Mouse (Mus musculus) thymus, postnatal 36 days (tissue): ENCODE measurements around the gene Lamb2.

Source experiments
- DNase-seq, 2 experiments: peaks; one replicate each; pipeline ENCODE4 v3.0.0; 2022; ENCODE audit warnings: mixed read lengths in 2 of 2

Gene Lamb2

DNA sequence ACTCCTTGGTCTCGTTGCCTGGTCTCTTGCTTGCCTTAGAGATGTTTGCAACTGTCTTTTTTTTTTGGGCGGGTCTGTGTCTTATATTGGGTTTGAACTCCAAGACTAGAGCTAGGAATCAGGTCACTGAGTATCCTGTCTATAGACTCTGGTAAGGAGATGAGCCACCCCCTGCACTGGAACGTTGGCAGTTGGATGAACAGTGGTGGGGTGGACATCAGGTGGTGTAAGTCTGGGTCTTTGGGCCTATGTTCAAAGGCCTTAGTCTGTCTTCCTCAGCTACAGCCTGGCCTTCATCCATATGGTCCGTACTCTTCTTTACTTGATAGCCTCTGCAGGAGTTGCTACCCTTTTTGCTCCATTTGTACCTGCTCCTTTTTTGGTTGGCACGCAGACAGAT lies 17.9 kb upstream of the Lamb2 start:
- no peak for DNase-seq

DNA sequence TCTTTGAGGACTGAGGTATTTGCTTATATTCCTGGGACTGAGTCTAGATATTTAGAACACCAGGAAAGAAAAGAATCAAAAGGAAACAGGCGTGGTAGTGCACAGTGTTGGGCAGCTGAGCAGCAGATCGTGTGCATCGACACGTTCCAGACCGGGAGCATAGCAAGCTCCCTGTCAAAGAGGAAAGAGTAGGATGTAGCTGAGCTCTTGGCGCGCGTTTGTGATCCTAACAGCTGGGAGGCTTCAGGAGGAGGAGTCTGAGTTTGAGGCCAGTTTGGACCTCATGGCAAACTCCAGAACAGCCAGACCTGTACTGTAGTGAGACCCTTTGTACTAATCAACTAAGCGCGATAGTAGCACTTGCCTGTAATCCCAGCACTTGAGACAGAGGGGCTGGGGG lies 17.3 kb upstream of the Lamb2 start:
- no peak for DNase-seq

DNA sequence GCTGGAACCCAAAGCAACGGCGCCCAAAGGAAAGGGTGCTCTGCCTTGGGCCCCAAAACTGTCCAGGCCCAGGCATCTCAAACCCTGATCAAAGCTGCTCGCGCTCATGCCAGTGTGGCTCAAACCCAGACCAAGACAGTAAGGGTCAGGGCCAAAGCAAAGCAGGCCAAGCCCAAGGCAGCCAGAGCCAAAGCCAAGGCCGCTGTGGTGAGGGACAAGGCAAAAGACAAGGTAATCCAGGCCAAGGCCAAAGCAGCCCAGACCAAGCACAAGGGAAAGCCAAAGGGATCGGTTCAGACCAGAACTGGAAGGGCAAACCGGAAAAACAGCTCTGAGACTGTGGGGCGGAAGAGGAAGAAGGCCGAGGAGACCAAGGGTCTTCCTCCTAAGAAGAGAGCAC lies 15.8 kb upstream of the Lamb2 start:
- DNase-seq = no peak

DNA sequence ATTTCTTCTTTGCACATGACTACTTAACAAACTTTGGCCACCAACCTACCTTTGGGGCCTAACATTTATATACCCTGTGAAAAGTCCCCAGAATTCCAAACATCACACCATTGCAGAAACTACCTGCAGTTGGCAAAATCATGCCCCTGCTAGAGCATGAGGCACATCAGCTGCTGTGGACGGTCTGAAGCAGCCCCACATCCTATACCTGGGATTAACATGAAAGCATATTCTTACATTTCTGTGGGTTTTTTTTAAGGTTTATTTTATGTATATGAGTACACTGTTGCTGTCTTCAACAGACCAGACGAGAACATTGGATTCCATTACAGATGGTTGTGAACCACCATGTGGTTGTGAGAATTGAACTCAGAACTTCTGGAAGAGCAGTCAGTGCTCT lies 13.3 kb upstream of the Lamb2 start:
- DNase-seq = no peak

DNA sequence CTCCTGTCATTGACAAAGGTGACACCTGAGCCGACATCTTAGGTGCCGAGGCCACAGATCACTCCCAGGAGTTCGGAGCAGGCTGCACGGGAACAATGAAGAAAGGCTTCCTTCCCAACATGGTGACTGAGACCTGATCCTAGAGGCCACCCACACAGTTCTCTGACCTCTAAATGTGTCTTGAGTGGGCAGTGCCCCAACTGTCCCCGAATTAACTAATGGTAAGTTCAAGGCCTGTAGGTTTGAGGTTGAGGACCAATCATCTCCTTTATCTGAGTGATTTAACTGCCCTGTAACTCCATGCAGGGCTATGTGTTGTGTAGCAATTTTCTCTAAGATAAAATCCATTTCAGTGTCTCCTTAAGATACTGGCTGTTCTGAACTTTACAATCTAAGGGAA lies 10.1 kb upstream of the Lamb2 start:
- DNase-seq = no peak

DNA sequence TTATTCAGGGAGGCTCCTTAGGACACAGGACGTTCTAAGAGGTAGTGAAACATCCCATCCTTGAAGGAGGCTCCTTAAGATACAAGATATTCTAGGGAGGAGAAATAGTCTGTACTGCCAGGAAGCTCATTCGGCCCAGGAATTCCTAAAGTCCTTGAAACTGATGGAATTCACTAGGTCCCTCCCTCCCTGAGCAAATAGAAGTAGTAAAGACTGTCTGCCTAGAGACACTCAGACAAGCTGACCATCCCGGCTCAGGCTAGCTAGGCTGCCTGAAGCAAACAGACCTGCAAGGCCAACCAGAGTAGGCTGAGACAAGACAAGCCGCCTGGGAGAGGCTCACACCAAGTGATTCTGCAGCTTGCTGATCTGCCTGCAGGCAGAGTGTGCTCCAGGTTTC lies 9.7 kb upstream of the Lamb2 start:
- DNase-seq = no peak

DNA sequence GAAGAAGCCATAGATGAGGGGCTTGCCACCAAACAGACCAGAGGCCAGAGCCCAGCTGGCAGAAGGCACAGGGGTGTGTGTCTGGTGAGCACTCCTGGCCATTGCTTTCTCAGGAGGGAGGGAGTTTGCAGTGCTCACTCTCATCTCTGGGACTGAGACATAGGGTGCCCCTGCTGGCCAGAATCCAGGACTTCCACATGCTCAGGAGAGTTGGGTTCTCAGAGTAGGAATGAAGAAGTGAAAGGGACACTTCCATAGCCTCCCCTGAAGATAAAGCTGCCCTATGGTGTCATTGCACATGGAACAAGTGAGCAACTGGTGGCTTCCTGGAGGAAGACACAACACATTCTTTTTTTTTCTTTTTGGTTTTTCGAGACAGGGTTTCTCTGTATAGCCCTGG lies 5.0 kb upstream of the Lamb2 start:
- DNase-seq = peak in 1 of 2 experiments; percentile 7

DNA sequence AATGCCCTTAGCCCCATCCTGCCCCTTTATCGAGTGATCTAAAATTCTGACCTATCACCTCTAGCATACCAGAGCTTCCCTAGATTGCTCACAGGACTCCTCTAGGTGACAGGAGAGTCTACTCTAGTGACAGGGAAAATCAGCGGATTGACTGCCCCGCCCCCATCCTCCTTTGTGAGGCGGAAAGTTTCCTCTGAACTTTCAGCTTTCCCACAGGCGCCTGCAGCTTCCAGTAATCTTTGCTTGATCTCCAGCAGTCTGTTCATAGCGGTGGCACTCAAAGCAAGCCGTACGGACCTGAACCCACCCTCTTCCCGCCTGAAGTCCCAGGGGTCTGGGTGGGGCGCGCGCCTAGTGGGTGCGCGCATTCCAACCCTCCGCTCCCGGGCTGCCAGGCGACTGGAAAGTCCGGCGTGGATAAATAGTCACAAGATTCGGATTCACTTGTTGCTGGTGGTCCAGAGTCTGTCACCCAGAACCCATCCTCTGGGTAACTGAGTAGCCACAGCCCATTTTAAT lies 839 bp upstream of the Lamb2 start:
- no peak for DNase-seq

DNA sequence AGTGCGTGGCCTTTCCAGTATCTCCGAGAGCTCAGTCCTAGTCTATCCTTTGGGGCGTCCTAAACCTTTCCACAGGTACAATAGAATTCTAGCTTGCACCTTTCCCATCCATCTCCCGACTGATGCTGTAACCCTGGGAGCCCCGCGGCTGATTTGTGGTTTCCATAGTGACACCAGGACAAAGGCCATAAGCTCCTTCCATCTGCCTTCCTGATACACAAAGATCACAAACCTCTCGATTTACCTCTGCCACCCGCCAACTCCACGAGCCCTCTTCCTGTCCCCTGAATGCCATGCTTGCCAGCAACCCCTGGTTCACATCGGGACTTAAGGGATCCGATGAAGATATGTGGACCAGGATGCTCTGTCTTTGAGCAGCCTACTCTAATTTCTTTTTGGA lies 295 bp upstream of the Lamb2 start:
- DNase-seq = no peak

DNA sequence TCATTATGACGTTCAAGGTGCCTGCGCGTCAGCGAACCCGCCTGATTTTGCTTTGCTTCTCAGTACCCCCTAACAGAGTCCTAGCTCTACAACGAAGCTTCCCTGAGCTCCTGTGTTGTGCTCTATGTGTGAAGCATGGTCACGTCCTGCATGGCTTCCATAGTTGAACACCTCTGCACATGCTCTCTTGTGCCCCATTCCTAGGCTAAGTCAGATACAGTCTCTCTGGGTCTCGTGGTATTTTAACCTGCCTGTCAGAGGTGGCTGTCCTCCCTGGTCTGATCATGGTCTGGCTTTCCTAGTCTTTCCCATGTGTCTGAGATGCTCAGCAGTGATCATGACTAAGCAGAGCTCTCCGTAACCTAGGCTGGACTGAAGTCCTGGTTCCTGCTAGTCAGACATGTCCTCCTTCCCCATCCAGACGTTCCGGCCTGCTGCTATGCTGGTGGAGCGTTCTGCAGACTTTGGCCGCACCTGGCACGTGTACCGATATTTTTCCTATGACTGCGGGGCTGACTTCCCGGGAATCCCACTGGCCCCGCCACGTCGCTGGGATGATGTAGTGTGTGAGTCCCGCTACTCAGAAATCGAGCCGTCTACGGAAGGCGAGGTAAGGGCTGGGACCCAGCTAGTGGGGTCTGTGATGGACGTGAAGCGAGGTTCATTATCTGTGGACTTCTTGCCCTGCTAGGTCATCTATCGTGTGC lies 1.4 kb downstream of the Lamb2 start:
- DNase-seq = no peak

DNA sequence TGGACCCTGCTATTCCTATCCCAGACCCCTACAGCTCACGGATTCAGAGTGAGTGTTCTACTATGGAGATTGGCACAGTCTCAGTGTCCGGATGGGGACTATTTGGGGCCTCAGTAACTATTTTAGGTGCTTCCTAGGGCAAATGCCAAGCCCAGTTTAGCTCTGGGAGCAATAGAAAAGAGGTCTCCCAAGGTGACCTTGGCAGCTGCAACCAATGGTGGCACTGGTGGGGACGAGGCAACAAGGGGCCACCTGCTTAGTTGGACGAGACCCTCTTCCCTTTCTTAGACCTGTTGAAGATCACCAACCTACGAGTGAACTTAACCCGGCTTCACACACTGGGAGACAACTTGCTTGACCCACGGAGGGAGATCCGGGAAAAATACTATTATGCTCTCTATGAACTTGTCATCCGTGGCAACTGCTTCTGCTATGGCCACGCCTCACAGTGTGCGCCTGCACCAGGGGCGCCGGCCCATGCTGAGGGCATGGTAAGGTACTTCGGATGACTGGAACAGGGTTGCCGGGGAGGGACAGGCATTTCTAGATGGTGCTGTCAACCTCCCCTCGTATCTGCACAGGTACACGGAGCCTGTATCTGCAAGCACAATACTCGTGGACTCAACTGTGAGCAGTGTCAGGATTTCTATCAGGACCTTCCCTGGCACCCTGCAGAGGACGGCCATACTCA lies 2.1 kb downstream of the Lamb2 start:
- DNase-seq = no peak

DNA sequence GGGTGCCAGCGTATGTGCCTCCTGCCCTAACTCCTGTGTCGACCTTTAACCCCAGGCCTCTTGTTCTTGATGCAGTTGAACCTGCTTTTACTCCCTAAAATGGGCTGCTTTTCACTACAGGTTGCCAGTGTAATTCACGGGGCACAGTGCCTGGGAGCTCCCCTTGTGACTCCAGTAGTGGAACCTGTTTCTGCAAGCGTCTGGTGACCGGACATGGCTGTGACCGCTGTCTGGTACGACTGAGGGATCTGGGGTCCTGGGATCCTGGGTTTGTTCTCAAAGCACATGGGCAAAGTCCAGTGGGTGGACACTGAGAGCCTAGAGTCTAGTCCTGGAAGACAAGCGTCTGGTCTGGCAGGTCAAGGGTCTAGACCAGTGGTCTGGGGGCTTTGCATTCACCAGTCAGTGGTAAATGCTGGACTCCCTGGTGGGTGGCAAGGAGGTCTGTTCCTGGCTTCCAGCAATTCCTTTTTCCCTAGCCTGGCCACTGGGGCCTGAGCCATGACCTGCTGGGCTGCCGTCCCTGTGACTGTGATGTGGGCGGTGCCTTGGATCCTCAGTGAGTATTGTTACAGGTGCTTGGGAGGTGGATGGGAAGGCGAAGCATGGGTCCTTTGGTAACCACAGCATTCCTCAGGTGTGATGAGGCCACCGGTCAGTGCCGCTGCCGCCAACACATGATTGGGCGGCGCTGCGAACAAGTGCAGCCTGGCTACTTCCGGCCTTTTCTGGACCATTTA lies 3.7 kb downstream of the Lamb2 start:
- no peak for DNase-seq

DNA sequence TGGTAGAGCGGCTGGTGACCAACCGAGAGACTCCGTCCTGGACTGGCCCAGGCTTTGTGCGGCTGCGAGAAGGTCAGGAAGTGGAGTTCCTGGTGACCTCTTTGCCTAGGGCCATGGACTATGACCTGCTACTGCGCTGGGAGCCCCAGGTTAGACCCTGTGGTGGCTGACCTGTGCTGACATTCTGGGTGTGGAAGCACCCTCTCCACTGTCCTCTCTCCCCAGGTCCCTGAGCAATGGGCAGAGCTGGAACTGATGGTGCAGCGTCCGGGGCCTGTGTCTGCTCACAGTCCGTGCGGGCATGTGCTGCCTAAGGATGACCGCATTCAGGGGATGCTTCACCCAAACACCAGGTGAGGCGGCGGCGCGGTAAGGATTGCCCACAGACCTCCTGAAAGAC lies 4.5 kb downstream of the Lamb2 start:
- no peak for DNase-seq

DNA sequence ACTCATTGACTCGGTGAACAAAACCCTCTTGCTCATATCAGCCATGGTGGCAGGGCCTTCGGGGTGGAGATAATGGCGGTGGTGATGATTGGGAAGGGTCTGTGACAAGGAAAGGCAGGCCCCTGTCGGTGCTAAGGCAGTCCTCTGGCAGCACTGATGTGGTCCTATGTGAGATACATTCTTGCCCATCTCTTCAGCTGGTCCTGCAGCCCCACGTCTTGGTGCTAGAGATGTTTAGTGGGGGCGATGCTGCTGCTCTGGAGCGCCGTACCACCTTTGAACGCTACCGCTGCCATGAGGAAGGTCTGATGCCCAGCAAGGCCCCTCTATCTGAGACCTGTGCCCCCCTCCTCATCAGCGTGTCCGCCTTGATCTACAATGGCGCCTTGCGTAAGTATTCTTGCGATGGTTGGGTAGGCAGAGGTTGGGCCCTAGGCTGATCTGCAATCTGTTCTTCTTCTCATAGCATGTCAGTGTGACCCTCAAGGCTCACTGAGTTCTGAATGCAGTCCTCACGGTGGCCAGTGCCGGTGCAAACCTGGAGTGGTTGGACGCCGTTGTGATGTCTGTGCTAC lies 5.9 kb downstream of the Lamb2 start:
- DNase-seq = no peak

DNA sequence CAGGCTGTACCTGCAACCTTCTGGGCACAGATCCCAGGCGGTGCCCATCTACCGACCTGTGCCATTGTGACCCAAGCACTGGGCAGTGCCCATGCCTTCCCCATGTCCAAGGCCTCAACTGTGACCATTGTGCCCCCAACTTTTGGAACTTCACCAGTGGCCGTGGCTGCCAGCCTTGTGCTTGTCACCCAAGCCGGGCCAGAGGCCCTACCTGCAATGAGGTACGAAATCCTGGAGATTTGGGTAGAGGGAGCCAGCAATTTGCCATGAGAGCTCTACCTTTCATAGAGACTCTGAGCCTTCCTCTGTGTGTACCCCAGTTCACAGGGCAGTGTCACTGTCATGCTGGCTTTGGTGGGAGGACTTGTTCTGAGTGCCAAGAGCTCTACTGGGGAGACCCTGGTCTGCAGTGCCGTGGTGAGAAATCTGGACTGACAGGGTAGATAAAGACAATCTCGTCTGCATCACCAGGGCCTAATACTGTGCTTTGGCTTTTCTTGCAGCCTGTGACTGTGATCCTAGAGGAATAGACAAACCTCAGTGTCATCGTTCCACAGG lies 7.5 kb downstream of the Lamb2 start:
- DNase-seq = peak in 1 of 2 experiments; percentile 5

DNA sequence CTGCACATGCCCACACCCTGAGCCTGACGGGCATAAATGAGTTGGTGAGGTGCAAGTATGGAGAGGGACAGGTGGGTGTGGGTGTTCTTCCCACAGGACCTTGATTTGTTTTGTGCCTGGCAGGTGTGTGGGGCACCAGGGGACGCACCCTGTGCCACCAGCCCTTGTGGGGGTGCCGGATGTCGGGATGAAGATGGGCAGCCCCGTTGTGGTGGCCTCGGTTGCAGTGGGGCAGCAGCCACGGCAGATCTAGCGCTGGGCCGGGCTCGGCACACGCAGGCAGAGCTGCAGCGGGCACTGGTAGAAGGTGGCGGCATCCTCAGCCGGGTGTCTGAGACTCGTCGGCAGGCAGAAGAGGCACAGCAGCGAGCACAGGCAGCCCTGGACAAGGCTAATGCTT lies 8.9 kb downstream of the Lamb2 start:
- DNase-seq = peak in 1 of 2 experiments; percentile 14

DNA sequence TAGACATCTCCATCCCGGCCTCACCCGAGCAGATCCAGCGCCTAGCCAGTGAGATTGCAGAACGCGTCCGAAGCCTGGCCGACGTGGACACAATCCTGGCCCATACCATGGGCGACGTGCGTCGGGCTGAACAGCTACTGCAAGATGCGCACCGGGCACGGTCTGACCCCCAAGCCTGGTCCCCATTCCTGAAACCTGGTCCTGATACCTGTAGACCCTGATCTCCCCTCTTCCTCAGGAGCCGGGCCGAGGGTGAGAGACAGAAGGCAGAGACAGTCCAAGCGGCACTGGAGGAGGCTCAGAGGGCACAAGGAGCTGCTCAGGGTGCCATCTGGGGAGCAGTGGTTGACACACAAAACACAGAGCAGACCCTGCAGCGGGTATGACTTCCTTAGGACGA lies 9.7 kb downstream of the Lamb2 start:
- DNase-seq = peak in 1 of 2 experiments; percentile 17

DNA sequence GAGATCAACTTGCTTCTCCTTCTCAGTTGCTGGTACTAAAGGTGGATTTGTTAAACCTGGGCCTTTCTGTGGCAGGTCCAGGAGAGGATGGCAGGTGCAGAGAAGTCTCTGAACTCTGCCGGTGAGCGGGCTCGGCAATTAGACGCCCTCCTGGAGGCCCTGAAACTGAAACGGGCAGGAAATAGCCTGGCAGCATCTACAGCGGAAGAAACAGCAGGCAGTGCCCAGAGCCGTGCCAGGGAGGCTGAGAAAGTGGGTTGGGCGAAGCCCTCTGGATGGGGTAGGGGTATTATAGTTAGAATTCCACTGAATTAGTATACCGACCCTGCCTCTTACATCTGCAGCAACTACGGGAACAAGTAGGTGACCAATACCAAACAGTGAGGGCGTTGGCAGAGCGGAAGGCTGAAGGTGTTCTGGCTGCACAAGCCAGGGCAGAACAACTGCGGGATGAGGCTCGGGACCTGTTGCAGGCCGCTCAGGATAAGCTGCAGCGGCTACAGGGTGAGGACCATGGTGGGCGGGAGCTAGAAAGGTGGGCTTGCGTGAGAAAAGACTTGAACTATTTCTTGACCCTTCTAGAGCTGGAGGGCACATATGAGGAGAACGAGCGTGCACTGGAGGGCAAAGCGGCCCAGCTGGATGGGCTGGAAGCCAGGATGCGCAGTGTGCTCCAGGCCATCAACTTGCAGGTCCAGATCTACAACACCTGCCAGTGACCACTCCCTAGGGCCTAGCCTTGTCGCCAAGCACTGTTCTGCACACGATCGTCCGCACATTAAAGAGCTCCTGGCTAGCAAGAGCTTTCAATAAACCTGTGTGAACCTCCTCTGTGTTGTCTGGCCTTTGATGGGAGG lies 10.4 kb downstream of the Lamb2 start:
- peak; percentile 37 to 54 for DNase-seq

DNA sequence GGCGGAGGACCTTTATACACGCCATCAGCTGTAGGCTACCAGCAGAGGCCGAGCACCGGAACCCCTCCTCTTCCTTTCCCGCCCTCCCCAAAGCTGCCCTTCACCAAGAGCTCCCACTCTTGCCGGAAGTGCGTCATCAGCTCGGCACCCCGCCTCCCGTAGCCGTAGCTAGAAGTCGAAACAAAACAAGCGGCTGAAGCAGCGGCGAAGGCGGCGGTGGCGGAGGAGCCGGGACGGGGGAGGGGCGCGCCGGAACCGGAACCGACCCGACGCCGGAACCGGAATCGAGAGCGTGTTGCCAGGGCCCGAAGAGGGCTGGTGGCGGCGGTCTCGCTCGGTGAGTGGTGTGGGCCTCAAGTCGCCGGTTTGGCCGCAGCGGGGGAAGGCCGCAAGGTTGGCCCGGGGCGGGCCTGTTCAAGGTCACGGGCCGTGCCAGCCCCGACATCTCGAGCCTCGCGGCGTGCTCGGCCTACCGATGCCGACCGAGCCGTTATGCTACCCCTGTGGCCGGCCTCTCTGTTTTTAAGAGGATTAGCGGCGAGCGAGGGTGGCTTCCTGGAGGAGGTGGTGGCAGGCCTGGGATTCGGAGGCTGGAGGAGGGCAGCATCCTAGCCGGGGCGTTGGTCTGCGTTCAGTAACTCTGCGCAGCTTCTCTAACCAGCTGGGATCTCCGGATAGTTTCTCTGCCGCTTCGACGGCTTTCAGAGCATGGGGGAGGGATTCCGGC lies 11.2 kb downstream of the Lamb2 start, which contains the start of gene Usp19:
TSS of gene Usp19 (plus strand) at position 44 of the 727 bp plus-strand sequence.
- DNase-seq = peak; percentile 92 to 96

DNA sequence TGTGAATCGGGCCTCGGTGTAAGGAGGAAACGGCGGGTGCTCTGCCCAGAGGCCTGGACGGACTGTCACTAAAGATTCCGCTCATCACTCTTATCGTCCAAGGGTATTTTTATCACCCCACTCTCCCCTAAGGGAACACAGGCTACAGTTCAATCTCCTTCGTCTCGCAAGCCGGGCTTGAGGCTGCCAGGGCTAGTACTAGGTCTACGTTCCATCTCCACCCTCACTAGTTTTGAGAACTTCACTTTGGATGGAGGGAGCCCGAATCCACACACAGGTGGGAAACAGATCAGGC lies 11.7 kb downstream of the Lamb2 start:
- DNase-seq = no peak

DNA sequence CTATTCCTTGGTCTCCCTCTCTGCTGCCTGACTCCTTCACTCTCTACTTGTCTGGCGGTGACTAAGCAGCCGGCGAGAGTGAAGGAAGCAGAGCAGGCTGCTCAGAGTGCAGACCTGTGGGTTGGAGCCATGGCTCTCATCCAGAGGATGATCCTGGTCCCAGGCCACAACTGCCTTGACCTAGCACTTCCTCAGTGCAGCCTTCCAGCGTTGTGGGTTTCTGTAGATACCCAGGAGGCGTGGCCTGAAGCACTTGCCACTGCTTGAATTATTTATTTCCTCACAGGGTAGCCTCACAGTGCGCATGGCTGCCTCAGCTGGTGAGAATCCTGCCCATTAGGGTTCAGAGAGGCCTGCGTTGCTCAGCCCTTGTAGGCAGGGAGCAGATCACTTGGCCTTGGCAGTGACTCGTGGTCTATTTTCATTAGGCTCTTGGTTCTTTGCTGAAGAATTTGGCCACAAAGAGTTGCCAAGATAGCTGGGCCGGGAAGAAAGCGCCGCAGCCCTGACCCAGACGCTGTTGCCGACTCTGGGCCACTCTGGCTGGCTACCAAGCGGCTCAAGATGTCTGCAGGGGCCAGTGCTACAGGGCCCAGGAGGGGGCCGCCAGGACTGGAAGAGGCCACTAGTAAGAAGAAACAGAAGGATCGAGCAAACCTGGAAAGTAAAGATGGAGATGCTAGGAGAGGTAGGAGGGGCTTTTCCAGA lies 12.7 kb downstream of the Lamb2 start:
- DNase-seq = peak in 1 of 2 experiments; percentile 8
